Mouse (Mus musculus) embryonic facial prominence, embryonic 14.5 days (tissue): ENCODE measurements around the gene Cracr2b. TPM values are rescaled to one million over a fixed set of nuclear protein-coding genes. Genes with fewer than 3 reads are reported as not detected.

Experiments
- ATAC-seq: fragments of 200-750 bp; cut with Nextera tagmentation; 2 replicates; pipeline ENCODE4 v1.8.0; 2017; ENCODE audit warnings: low read depth, moderate number of reproducible peaks, moderate TSS enrichment
- DNase-seq: peaks from one replicate; pipeline ENCODE4 v3.0.0-alpha.2; 2015; ENCODE audit warnings: low spot score
- H3K27ac ChIP-seq: fragments of 300-500 bp; sonication (generic); replicated peaks from 2 replicates; pipeline ENCODE4 v1.5.1; 2014; ENCODE audit warnings: low read depth, mild to moderate bottlenecking, low read length, moderate library complexity
- H3K27me3 ChIP-seq: fragments of 300-500 bp; sonication (generic); replicated peaks from 2 replicates; pipeline ENCODE4 v1.6.1; 2014; ENCODE audit warnings: low read length; ENCODE audit not compliant: control insufficient read depth, insufficient read depth
- H3K36me3 ChIP-seq: fragments of 300-500 bp; sonication (generic); 2 replicates; pipeline ENCODE4 v1.6.1; 2014; ENCODE audit warnings: low read length, mixed read lengths; ENCODE audit not compliant: control insufficient read depth, insufficient read depth
- H3K4me1 ChIP-seq: fragments of 300-500 bp; sonication (generic); 2 replicates; pipeline ENCODE4 v1.6.1; 2014; ENCODE audit warnings: antibody characterized with exemption, low read length; ENCODE audit not compliant: control insufficient read depth, insufficient read depth
- H3K4me2 ChIP-seq: fragments of 300-500 bp; sonication (generic); 2 replicates; pipeline ENCODE4 v1.6.1; 2014; ENCODE audit warnings: low read depth, mild to moderate bottlenecking, low read length, moderate library complexity, mixed read lengths
- H3K4me3 ChIP-seq: fragments of 300-500 bp; sonication (generic); 2 replicates; pipeline ENCODE4 v1.5.1; 2014; ENCODE audit warnings: low read depth, mild to moderate bottlenecking, low read length
- H3K9ac ChIP-seq: fragments of 300-500 bp; sonication (generic); 2 replicates; pipeline ENCODE4 v1.6.1; 2014; ENCODE audit warnings: low read depth, mild to moderate bottlenecking, low read length, moderate library complexity, mixed read lengths
- H3K9me3 ChIP-seq: fragments of 300-500 bp; sonication (generic); 2 replicates; pipeline ENCODE4 v1.6.1; 2016; ENCODE audit warnings: low read length; ENCODE audit not compliant: control insufficient read depth
- WGBS: fragments of 180-500 bp; shearing (Covaris S2); extraction: QIAGEN DNeasy Blood & Tissue Kit; methylation state at CpG from one replicate; pipeline ENCODE4 v1.1.7; 2014; 5-methylcytosine and 5-hydroxymethylcytosine counted together
- polyA plus RNA-seq: library from polyadenylated mRNA; unstranded; fragments of >200 nt; fragmentation: Nextera tagmentation; extraction: Ambion mirVana; gene quantifications from 2 replicates; pipeline ENCODE4 v1.2.1, GENCODE M21; 2014

Cracr2b gene
- polyA plus RNA-seq, 1 experiment from 2014 or later = 10.3 TPM

GRCm38 (mm10) chr7:141474160-141474559, 13.3 kb downstream of the Cracr2b start:
- Histone ChIP-seq H3K4me1 (peaks cover 42% of the 10 kb centered on the region), H3K27me3 (no peaks in the 10 kb centered on the region), H3K9ac (peak overlapping the region; percentile 87), H3K36me3 (peaks cover 34% of the 10 kb centered on the region), H3K4me2 (peak overlapping the region; percentile 93), H3K4me3 (peak overlapping the region; percentile 81), H3K9me3 (no peaks in the 10 kb centered on the region), H3K27ac (no peak overlapping the region)
- ATAC-seq = no peak
- no peak for DNase-seq
- WGBS = 9% methylated on average over 5 of the region's 5 CpGs

- Histone ChIP-seq H3K4me2 (peak within 1 kb of the TSS; percentile 93), H3K9me3 (no peaks in the 10 kb centered on the region), H3K27me3 (peaks cover 3% of the 10 kb centered on the region; the same call in 1 of the 2 replicates), H3K27ac (peak within 1 kb of the TSS; percentile 93), H3K4me1 (peaks cover 37% of the 10 kb centered on the region), H3K4me3 (peak within 1 kb of the TSS; percentile 81), H3K9ac (peak within 1 kb of the TSS; percentile 87), H3K36me3 (peaks cover 26% of the 10 kb centered on the region)
- ATAC-seq = peak; percentile 81
- WGBS = under 1% methylated on average over 45 of the region's 87 CpGs
- peak; percentile 93 for DNase-seq
These were observed 14.3 kb downstream of the Cracr2b start, which contains the start of the genes Polr2l and Tspan4 for GRCm38 (mm10) chr7:141475011-141475804. Polr2l (minus strand) TSS chr7:141475132. Tspan4 (plus strand) TSS chr7:141475240.

- no peak for ATAC-seq
- peak overlapping the region; percentile 87 for H3K9ac ChIP-seq
- 2% methylated on average over 10 of the region's 12 CpGs for WGBS
These were observed 14.9 kb downstream of the Cracr2b start for GRCm38 (mm10) chr7:141475805-141476158.

GRCm38 (mm10) chr7:141476226-141476980, 15.5 kb downstream of the Cracr2b start:
- Histone ChIP-seq H3K27ac (peak overlapping the region; percentile 93), H3K9me3 (no peaks in the 10 kb centered on the region), H3K36me3 (peaks cover 14% of the 10 kb centered on the region), H3K9ac (peak overlapping the region; percentile 87), H3K4me2 (peak overlapping the region; percentile 93), H3K27me3 (peaks cover 4% of the 10 kb centered on the region; the same call in 1 of the 2 replicates), H3K4me1 (peaks cover 37% of the 10 kb centered on the region), H3K4me3 (peak overlapping the region; percentile 81)
- 0% methylated on average over 9 of the region's 17 CpGs for WGBS
- peak; percentile 54 for ATAC-seq
- DNase-seq = peak; percentile 90

More at GRCm38 (mm10) chr7:141475805-141476158, 14.9 kb downstream of the Cracr2b start:
- H3K36me3 ChIP-seq = peaks cover 21% of the 10 kb centered on the region
- H3K4me3 ChIP-seq = peak overlapping the region; percentile 81
- no peaks in the 10 kb centered on the region for H3K9me3 ChIP-seq
- peaks cover 4% of the 10 kb centered on the region; the same call in 1 of the 2 replicates for H3K27me3 ChIP-seq
- peak overlapping the region; percentile 93 for H3K27ac ChIP-seq
- H3K4me2 ChIP-seq = peak overlapping the region; percentile 93
- peaks cover 37% of the 10 kb centered on the region for H3K4me1 ChIP-seq
- DNase-seq = no peak

GRCm38 (mm10) chr7:141476981-141477370, 16.1 kb downstream of the Cracr2b start:
- WGBS = 13% methylated on average over 7 of the region's 7 CpGs
- DNase-seq (no peak), ATAC-seq (no peak)
- Histone ChIP-seq H3K4me1 (peaks cover 37% of the 10 kb centered on the region), H3K27ac (peak overlapping the region; percentile 93), H3K27me3 (peaks cover 9% of the 10 kb centered on the region), H3K36me3 (peaks cover 9% of the 10 kb centered on the region), H3K9ac (peak overlapping the region; percentile 87), H3K9me3 (no peaks in the 10 kb centered on the region), H3K4me3 (peak overlapping the region; percentile 81), H3K4me2 (peak overlapping the region; percentile 93)

- H3K4me1 ChIP-seq = peaks cover 43% of the 10 kb centered on the region
- WGBS = 46% methylated on average over 4 of the region's 4 CpGs
- peak; percentile 5; the same call in 1 of the 2 replicates for ATAC-seq
- peak overlapping the region; percentile 93 for H3K4me2 ChIP-seq
- peak; percentile 84 for DNase-seq
- H3K36me3 ChIP-seq = peaks cover 2% of the 10 kb centered on the region; the same call in 1 of the 2 replicates
- peak overlapping the region; percentile 93 for H3K27ac ChIP-seq
- H3K9ac ChIP-seq = peak overlapping the region; percentile 28
- H3K4me3 ChIP-seq = no peak overlapping the region
- peaks cover 16% of the 10 kb centered on the region for H3K27me3 ChIP-seq
- H3K9me3 ChIP-seq = no peaks in the 10 kb centered on the region
These were observed 16.8 kb downstream of the Cracr2b start for GRCm38 (mm10) chr7:141477578-141478269.

- Histone ChIP-seq H3K9ac (peak overlapping the region; percentile 28; the same call in 1 of the 2 replicates), H3K9me3 (no peaks in the 10 kb centered on the region), H3K27me3 (peaks cover 19% of the 10 kb centered on the region), H3K4me1 (peaks cover 43% of the 10 kb centered on the region), H3K36me3 (no peaks in the 10 kb centered on the region), H3K4me2 (peak overlapping the region; percentile 93), H3K27ac (peak overlapping the region; percentile 93), H3K4me3 (no peak overlapping the region)
- WGBS = 57% methylated on average over 4 of the region's 5 CpGs
- DNase-seq = no peak
- no peak for ATAC-seq
These were observed 17.4 kb downstream of the Cracr2b start for GRCm38 (mm10) chr7:141478270-141478748.
